Mouse (Mus musculus) embryonic facial prominence, embryonic 11.5 days (tissue): ENCODE measurements at regions not wholly inside any gene's neighbourhood (a gene's known extent, or its start where the extent isn't known, plus 50 kb on each side); places are given as distances from the start of the nearest gene placed in this dataset.
"Not testable (repeated sequence)": the region's sequence is repeated elsewhere in the genome, so short reads cannot be mapped to it uniquely, and the experiment has no call there.

Source experiments
- ATAC-seq: fragments of 200-750 bp; cut with Nextera tagmentation; replicated peaks from 2 replicates; pipeline ENCODE4 v1.8.0; 2017; ENCODE audit warnings: low read depth; ENCODE audit not compliant: insufficient number of reproducible peaks, low FRiP score, low TSS enrichment
- DNase-seq: peaks from one replicate; pipeline ENCODE4 v3.0.0-alpha.2; 2015; ENCODE audit warnings: low spot score
- H3K27ac ChIP-seq: fragments of 300-500 bp; sonication (generic); replicated peaks from 2 replicates; pipeline ENCODE4 v1.5.1; 2014; ENCODE audit warnings: mild to moderate bottlenecking, low read depth, low read length, control low read depth
- H3K27me3 ChIP-seq: fragments of 300-500 bp; sonication (generic); 2 replicates; pipeline ENCODE4 v1.6.1; 2014; ENCODE audit warnings: mild to moderate bottlenecking, low read length, moderate library complexity, mixed read lengths; ENCODE audit not compliant: control insufficient read depth, insufficient read depth
- H3K36me3 ChIP-seq: fragments of 300-500 bp; sonication (generic); replicated peaks from 2 replicates; pipeline ENCODE4 v1.6.1; 2014; ENCODE audit warnings: low read depth, mild to moderate bottlenecking, low read length, moderate library complexity, mixed read lengths; ENCODE audit not compliant: control insufficient read depth, insufficient read depth
- H3K4me1 ChIP-seq: fragments of 300-500 bp; sonication (generic); 2 replicates; pipeline ENCODE4 v1.6.1; 2014; ENCODE audit warnings: low read length, mixed read lengths; ENCODE audit not compliant: control insufficient read depth, insufficient read depth
- H3K4me2 ChIP-seq: fragments of 300-500 bp; sonication (generic); 2 replicates; pipeline ENCODE4 v1.6.1; 2014; ENCODE audit warnings: low read depth, mild to moderate bottlenecking, control low read depth, low read length, moderate library complexity
- H3K4me3 ChIP-seq: fragments of 300-500 bp; sonication (generic); 2 replicates; pipeline ENCODE4 v1.5.1; 2014; ENCODE audit warnings: low read depth, low read length, control low read depth
- H3K9ac ChIP-seq: fragments of 300-500 bp; sonication (generic); replicated peaks from 2 replicates; pipeline ENCODE4 v1.6.1; 2014; ENCODE audit warnings: mild to moderate bottlenecking, control low read depth, low read length
- H3K9me3 ChIP-seq: fragments of 300-500 bp; sonication (generic); replicated peaks from 2 replicates; pipeline ENCODE4 v1.6.1; 2016; ENCODE audit warnings: mild to moderate bottlenecking, low read length, inconsistent platforms, mixed read lengths; ENCODE audit not compliant: control insufficient read depth
- WGBS: fragments of 180-500 bp; shearing (Covaris S2); extraction: QIAGEN DNeasy Blood & Tissue Kit; methylation state at CpG from one replicate; pipeline ENCODE4 v1.1.7; 2014; 5-methylcytosine and 5-hydroxymethylcytosine counted together

- ATAC-seq: not testable (repeated sequence)
- WGBS: 81% methylated on average over 2 of the region's 2 CpGs
These were observed 178.5 kb downstream of the Prdm2 start for GRCm38 (mm10) chr4:143034324-143034723.

DNA sequence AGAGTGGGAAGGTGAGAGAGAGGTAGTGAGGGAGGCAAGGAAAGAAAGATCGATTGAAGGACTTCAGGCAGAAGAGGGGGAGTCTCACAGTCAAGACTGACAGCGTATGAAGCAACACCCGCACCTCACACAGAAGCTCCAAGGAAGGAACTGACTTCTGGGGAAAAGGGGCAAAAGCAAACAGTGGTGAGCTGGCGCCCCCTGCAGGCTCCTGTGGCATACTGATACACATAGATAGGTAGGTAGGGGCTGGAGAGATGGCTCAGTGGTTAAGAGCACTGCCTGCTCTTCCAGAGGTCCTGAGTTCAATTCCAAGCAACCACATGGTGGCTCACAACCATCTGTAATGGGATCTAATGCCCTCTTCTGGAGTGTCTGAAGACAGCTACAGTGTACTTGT is 183.0 kb downstream of the Prdm2 start:
- H3K27me3 ChIP-seq, H3K4me3 ChIP-seq, H3K9ac ChIP-seq, H3K9me3 ChIP-seq, H3K36me3 ChIP-seq, DNase-seq, H3K4me2 ChIP-seq, ATAC-seq, H3K4me1 ChIP-seq, H3K27ac ChIP-seq: not testable (repeated sequence)
- 71% methylated on average over 4 of the region's 4 CpGs for WGBS

More at GRCm38 (mm10) chr4:143034324-143034723, 178.5 kb downstream of the Prdm2 start:
- H3K27ac ChIP-seq, H3K9ac ChIP-seq, H3K27me3 ChIP-seq, H3K36me3 ChIP-seq, H3K4me2 ChIP-seq, H3K4me3 ChIP-seq, H3K9me3 ChIP-seq, H3K4me1 ChIP-seq, DNase-seq: not testable (repeated sequence)

DNA sequence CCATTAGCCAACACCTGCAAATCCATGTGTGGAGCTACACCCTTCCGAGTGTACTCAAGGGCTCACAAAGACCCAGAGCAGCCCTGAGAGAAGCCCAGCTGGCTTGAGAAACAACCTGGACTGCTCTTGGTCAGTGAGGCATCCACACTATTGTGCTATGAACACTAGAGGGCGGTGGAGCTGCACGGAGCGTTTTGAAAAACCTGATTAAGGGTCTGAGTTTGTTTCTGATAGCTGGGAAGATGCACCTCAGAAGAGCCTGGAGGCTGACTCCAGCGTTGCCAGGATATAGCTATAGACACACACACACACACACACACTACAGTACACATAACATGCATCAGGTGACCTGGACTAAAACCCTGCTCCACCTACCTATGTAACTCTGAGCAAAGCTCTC is 185.5 kb downstream of the Prdm2 start:
- ATAC-seq (peak; percentile 49), DNase-seq (peak; percentile 82)
- 11% methylated on average over 5 of the region's 5 CpGs for WGBS
- Histone ChIP-seq H3K4me2 (no peak overlapping the region), H3K4me3 (no peak overlapping the region), H3K4me1 (no peaks in the 10 kb centered on the region), H3K36me3 (no peaks in the 10 kb centered on the region), H3K27me3 (no peaks in the 10 kb centered on the region), H3K9me3 (no peaks in the 10 kb centered on the region), H3K27ac (no peak overlapping the region), H3K9ac (no peak overlapping the region)

GRCm38 (mm10) chr4:143021242-143021881 is 191.4 kb downstream of the Prdm2 start:
- H3K36me3 ChIP-seq: no peaks in the 10 kb centered on the region
- 45% methylated on average over 10 of the region's 10 CpGs for WGBS
- no peak overlapping the region for H3K9ac ChIP-seq
- H3K4me3 ChIP-seq: no peak overlapping the region
- ATAC-seq (peak; percentile 59), DNase-seq (peak; percentile 85)
- no peaks in the 10 kb centered on the region for H3K9me3 ChIP-seq
- no peak overlapping the region for H3K4me2 ChIP-seq
- no peak overlapping the region for H3K27ac ChIP-seq
- no peaks in the 10 kb centered on the region for H3K27me3 ChIP-seq
- no peaks in the 10 kb centered on the region for H3K4me1 ChIP-seq

GRCm38 (mm10) chr4:143020658-143021057 is 192.1 kb downstream of the Prdm2 start:
- no peaks in the 10 kb centered on the region for H3K36me3 ChIP-seq
- no peak overlapping the region for H3K4me2 ChIP-seq
- WGBS: 81% methylated on average over 4 of the region's 4 CpGs
- no peak overlapping the region for H3K27ac ChIP-seq
- H3K4me3 ChIP-seq: no peak overlapping the region
- H3K9ac ChIP-seq: no peak overlapping the region
- H3K9me3 ChIP-seq: no peaks in the 10 kb centered on the region
- H3K27me3 ChIP-seq: no peaks in the 10 kb centered on the region
- no peaks in the 10 kb centered on the region for H3K4me1 ChIP-seq
- ATAC-seq (no peak), DNase-seq (no peak)

DNA sequence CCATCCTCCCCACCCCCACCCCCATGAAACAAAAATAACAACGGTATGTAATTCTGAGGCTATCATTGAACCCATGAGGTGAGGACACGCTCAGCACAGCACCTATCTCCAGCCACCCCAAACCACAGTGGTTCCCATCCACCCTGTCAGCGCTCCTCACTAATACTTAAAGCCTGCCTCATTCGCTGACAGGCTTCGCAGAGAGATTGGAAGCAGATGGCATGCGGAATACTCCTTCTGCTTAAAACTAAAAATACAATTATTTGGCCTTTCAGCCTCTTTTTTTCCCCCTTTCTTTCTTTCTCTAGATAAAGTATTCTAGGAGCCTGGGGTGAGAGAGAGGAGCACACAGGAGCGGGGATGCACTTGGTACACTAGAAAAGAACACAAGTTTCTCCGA is 199.9 kb downstream of the Prdm2 start:
- H3K27ac ChIP-seq: no peak overlapping the region
- H3K27me3 ChIP-seq: no peaks in the 10 kb centered on the region
- ATAC-seq: no peak
- H3K4me2 ChIP-seq: no peak overlapping the region
- no peaks in the 10 kb centered on the region for H3K4me1 ChIP-seq
- H3K4me3 ChIP-seq: no peak overlapping the region
- no peaks in the 10 kb centered on the region for H3K9me3 ChIP-seq
- no peaks in the 10 kb centered on the region for H3K36me3 ChIP-seq
- H3K9ac ChIP-seq: no peak overlapping the region
- WGBS: 75% methylated on average over 8 of the region's 8 CpGs
- peak; percentile 38 for DNase-seq

- WGBS: 34% methylated on average over 13 of the region's 13 CpGs
- Histone ChIP-seq H3K4me1 (no peaks in the 10 kb centered on the region), H3K27ac (no peak overlapping the region), H3K4me3 (no peak overlapping the region), H3K36me3 (no peaks in the 10 kb centered on the region), H3K9me3 (no peaks in the 10 kb centered on the region), H3K9ac (no peak overlapping the region), H3K4me2 (no peak overlapping the region), H3K27me3 (no peaks in the 10 kb centered on the region)
- DNase-seq (no peak), ATAC-seq (no peak)
These were observed 210.8 kb downstream of the Prdm2 start for GRCm38 (mm10) chr4:143001961-143002360.

- ATAC-seq: no peak
- H3K36me3 ChIP-seq: no peaks in the 10 kb centered on the region
These were observed 211.3 kb downstream of the Prdm2 start for GRCm38 (mm10) chr4:143001486-143001885.

More at GRCm38 (mm10) chr4:143001486-143001885, 211.3 kb downstream of the Prdm2 start:
- H3K27me3 ChIP-seq: no peaks in the 10 kb centered on the region
- no peaks in the 10 kb centered on the region for H3K4me1 ChIP-seq
- H3K4me3 ChIP-seq: no peak overlapping the region
- DNase-seq: no peak
- 64% methylated on average over 5 of the region's 5 CpGs for WGBS
- H3K27ac ChIP-seq: no peak overlapping the region
- H3K9me3 ChIP-seq: no peaks in the 10 kb centered on the region
- H3K4me2 ChIP-seq: no peak overlapping the region
- H3K9ac ChIP-seq: no peak overlapping the region
